Mouse (Mus musculus): ENCODE results near the gene F11r.

DNA sequence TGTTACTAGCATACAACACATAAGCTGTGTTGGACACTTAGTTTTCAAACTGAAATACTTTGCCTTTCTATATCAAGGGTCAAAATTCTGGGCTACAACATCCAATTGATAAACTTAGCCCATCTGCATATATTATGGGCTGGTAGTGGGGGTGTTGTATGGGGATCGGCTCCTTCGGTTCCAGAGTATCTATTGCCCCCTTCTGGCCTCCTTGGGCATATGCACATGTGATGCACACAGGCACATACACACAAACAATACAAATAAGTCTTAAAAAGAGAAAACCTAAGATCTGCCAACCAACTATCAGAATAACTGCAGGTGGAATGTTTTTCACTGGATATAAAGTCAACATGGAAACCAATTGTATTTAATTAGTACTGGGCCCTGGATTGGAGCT lies 75.9 kb downstream of the F11r start:
- TF ChIP-seq CTCF (IDR thresholded peaks at IDR 0.05 in 2 of 3, conservative IDR thresholded peaks at IDR 0.05 in 1 of 3; ENCODE audit: control insufficient read depth in 1 of 3, insufficient read depth in 1 of 3, low read depth in 2 of 3, low read length in 3 of 3, poor library complexity in 1 of 3, severe bottlenecking in 1 of 3): peak; percentile 15 to 35 (median 34); a peak in 4 of 6 replicates
- no peak for TF ChIP-seq GATA1 (IDR thresholded peaks at IDR 0.05; ENCODE audit: low read depth, low read length)
- no peak for TF ChIP-seq POLR2AphosphoS5 (IDR thresholded peaks at IDR 0.05; ENCODE audit: borderline replicate concordance, low read depth, low read length)
- TF ChIP-seq NRF1 (IDR thresholded peaks at IDR 0.05; ENCODE audit: insufficient read depth, low read depth, low read length, poor library complexity, severe bottlenecking): no peak
- TF ChIP-seq CHD2 (IDR thresholded peaks at IDR 0.05; ENCODE audit: low read length): no peak
- TF ChIP-seq POLR2A (IDR thresholded peaks at IDR 0.05; ENCODE audit: control insufficient read depth in 1 of 2, insufficient read depth in 1 of 2, low read depth in 1 of 2, low read length in 2 of 2, poor library complexity in 1 of 2): no peak
- no peak for TF ChIP-seq EP300 (IDR thresholded peaks at IDR 0.05; ENCODE audit: low read depth in 1 of 2, low read length in 2 of 2)
- TF ChIP-seq MAZ (IDR thresholded peaks at IDR 0.05; ENCODE audit: low read depth, low read length): no peak
- TF ChIP-seq ZNF384 (IDR thresholded peaks at IDR 0.05; ENCODE audit: low read depth, low read length): no peak
- TF ChIP-seq GABPA (IDR thresholded peaks at IDR 0.05; ENCODE audit: low read depth, low read length): no peak
- TF ChIP-seq RAD21 (IDR thresholded peaks at IDR 0.05; ENCODE audit: low read depth, low read length): no peak; the same call in 1 of the 2 replicates
- no peak for TF ChIP-seq E2F4 (IDR thresholded peaks at IDR 0.05; ENCODE audit: borderline replicate concordance, low read depth, low read length)
- no peak for TF ChIP-seq MYC (IDR thresholded peaks at IDR 0.05; ENCODE audit: low read depth, low read length)

All from MEL (cell line).